Mouse (Mus musculus) cerebral cortex, adult 2 months (tissue): ENCODE results near the gene A830005F24Rik.

ENCODE experiments used
- WGBS: fragments of 180-500 bp; shearing (Covaris S2); methylation state at CpG from one replicate; pipeline ENCODE4 v1.1.7; 2018; 5-methylcytosine and 5-hydroxymethylcytosine counted together

A830005F24Rik gene

GRCm38 (mm10) chr13:48513003-48513929, at the start of gene A830005F24Rik, which contains the start of gene Zfp169:
Gene A830005F24Rik (plus strand): TSS chr13:48513570.
Gene Zfp169 (minus strand): TSS chr13:48513451.
- WGBS, result under 1% methylated on average over 34 of the region's 34 CpGs

- WGBS, result 8% methylated on average over 4 of the region's 4 CpGs
Observed at GRCm38 (mm10) chr13:48464170-48464569, 49.2 kb upstream of the A830005F24Rik start.

GRCm38 (mm10) chr13:48466186-48466585, 47.2 kb upstream of the A830005F24Rik start:
- WGBS, result 49% methylated on average over 10 of the region's 10 CpGs

- WGBS, result 76% methylated on average over 15 of the region's 15 CpGs
Observed at GRCm38 (mm10) chr13:48468656-48469180, 44.7 kb upstream of the A830005F24Rik start.

DNA sequence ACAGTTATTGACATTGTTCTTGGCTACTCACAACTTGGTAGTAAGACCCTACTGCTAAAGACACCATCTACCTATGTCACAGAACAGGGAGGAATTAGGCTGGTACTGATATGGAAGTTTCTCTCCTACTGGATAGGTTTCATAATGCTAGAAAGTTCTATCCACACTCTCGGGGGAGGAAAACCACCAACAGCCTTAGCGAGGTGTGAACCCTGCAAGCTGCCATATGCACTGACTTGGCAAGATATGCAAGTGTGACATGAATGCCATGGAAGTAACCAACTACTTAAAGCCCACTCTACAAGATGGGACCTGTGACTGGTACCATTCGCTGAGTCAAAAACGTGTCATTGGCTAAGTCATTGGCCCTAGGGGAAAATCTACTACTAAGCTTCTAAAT, 29.8 kb upstream of the A830005F24Rik start:
- WGBS, result 67% methylated on average over 4 of the region's 4 CpGs

- WGBS, result 91% methylated on average over 35 of the region's 35 CpGs
Observed at GRCm38 (mm10) chr13:48490396-48491182, 22.8 kb upstream of the A830005F24Rik start.

GRCm38 (mm10) chr13:48493183-48493582, 20.2 kb upstream of the A830005F24Rik start:
- WGBS, result 49% methylated on average over 5 of the region's 5 CpGs

GRCm38 (mm10) chr13:48497693-48498221, 15.6 kb upstream of the A830005F24Rik start:
- WGBS, result 17% methylated on average over 15 of the region's 15 CpGs

GRCm38 (mm10) chr13:48498676-48499075, 14.7 kb upstream of the A830005F24Rik start:
- WGBS, result 58% methylated on average over 4 of the region's 4 CpGs

- 74% methylated on average over 5 of the region's 5 CpGs for WGBS
Observed at GRCm38 (mm10) chr13:48502422-48502821, 10.9 kb upstream of the A830005F24Rik start.

DNA sequence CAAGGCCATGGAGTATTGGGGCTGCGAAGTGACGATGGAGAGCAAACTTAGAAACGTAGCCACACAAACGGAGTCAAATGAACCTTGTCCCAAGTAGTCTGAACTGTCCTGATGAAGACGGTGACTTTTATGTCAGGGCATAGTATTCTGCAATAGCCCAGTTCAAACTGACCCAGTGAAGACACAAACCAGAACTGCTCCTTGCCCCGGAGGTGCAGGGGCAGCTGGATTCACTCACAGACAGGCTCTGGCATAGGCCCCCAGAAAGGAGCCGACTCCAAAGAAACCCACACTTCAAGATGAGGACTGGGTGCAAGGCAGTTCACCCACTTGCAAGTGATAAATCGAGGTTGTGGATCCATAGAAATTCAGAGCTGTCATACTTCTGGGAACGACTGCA, 4.7 kb upstream of the A830005F24Rik start:
- WGBS, result 86% methylated on average over 9 of the region's 9 CpGs

DNA sequence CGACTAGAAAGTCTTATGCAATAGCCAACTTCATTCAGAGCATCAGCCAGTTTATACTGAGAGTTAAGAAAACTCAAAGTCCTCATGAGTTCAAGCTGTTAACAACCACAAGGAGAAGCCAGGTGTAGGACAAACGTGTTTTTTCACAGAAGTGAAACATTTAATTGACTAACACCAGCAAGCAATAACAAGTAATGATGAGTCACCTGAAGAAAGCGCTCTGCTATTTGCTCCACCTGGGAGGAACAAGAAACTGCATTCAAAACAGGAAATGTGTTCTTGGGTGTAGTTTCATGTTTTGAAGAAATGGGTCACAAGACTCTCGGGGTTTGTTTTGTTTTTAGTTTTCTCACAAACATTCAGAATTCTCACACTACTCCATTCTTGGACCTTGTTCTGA, 2.5 kb downstream of the A830005F24Rik start:
- WGBS, result 84% methylated on average over 4 of the region's 4 CpGs

DNA sequence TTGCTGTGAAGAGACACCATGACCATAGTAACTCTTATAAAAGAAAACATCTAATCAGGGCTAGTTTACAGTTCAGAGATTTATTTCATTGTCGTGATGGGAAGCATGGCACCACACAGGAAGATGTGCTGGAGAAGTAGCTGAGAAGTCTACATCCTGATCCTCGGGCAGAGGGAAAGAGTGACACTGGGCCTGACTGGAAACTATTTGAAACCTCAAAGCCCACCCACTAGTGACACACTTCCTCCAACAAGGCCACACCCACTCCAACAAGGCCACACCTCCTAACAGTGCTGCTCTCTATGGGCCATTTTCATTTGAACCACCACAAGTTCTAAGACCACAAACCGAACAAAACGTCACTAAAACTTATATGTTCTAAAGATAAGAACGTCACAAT, 12.4 kb downstream of the A830005F24Rik start:
- WGBS, result 82% methylated on average over 5 of the region's 5 CpGs

- WGBS, result 51% methylated on average over 15 of the region's 15 CpGs
Observed at GRCm38 (mm10) chr13:48528123-48528871, 14.9 kb downstream of the A830005F24Rik start.

- WGBS, result 58% methylated on average over 2 of the region's 2 CpGs
Observed at GRCm38 (mm10) chr13:48529028-48529427, 15.7 kb downstream of the A830005F24Rik start.

DNA sequence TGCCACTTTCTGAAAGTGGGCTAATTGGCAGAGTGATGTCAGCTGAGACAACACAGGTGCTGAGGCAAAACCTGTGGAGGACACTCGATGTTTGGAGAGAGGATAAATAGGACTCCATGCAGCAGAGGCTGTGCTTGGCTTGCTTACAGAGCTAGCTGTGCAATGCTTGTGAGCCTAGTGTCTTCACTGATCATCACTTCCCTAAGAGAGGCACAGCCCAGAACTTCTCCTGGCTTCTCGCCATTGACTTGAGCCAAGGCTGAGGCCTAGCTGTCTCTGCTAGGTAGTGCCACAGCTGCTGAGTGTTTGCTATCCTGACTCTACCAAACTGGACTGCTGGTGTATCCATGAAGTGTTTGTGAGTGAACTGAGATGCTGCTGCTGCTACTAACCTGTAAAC, 17.3 kb downstream of the A830005F24Rik start:
- 55% methylated on average over 2 of the region's 2 CpGs for WGBS

- 77% methylated on average over 2 of the region's 2 CpGs for WGBS
Observed at GRCm38 (mm10) chr13:48531448-48531847, 18.1 kb downstream of the A830005F24Rik start.

DNA sequence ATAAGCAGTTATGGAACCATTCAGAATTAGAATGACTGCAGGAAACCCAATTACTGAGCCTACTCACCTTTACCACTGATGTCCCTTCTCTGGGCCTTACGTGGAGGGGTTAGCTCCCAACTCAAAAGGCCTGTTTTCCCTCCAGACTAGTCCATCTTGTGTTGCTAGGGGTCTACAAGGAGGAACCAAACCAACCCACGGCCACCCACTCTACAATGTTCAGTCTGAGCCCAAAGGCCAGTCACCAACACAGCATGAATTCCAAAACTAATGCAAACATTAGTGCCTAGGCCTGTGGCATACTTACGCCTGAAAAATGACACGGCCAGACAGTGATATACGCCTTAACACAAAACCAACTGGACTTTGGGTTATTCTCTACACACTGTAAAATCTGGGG, 20.1 kb downstream of the A830005F24Rik start:
- 93% methylated on average over 5 of the region's 5 CpGs for WGBS

- WGBS, result 29% methylated on average over 1 of the region's 1 CpGs
Observed at GRCm38 (mm10) chr13:48540488-48540887, 27.1 kb downstream of the A830005F24Rik start.

GRCm38 (mm10) chr13:48544867-48545266, 31.5 kb downstream of the A830005F24Rik start:
- WGBS, result 29% methylated on average over 4 of the region's 4 CpGs
